Mouse (Mus musculus): ENCODE measurements at regions not wholly inside any gene's neighbourhood (a gene's known extent, or its start where the extent isn't known, plus 50 kb on each side); places are given as distances from the start of the nearest gene placed in this dataset.

DNA sequence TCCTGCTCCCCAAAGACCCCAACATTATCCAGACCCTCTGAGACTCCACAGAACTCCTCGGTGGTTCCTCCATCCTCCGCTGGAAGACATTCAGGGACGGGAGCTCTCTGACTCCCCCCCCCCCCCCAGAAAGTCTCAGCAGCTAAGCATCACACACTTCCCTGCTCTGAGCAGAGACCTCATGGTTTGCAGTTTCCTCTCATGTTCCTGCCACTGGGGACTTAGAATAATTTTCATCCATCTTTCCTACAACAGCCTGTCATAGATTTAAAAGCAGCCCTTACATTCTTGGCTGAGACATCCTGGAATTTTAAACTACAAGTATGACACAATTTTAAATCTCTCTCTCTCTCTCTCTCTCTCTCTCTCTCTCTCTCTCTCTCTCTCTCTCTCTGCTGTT is 69.2 kb downstream of the Gpr65 start:
- no peak for DNase-seq (ENCODE audit: extremely low read depth, insufficient read length, low spot score)

DNA sequence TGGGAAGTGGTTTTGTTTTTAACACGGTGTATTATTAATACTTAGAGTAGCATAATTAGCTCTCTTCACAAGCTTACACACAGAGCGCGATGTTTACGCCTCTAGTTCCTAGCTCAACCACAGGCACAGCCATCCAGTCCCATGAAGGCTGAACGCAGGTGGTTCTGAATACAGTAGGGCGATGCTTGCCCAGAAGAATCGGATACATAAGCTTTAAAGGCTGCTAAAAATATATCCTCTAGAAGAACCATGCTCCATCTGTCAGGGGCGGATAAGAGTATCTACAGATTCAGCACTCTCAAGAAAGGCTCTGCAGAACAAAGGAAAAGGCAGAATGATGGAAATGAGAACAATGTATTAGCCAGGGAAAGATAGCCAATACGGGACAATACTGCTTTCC is 71.1 kb downstream of the Gpr65 start:
- no peak for DNase-seq (ENCODE audit: extremely low read depth, insufficient read length, low spot score)

DNA sequence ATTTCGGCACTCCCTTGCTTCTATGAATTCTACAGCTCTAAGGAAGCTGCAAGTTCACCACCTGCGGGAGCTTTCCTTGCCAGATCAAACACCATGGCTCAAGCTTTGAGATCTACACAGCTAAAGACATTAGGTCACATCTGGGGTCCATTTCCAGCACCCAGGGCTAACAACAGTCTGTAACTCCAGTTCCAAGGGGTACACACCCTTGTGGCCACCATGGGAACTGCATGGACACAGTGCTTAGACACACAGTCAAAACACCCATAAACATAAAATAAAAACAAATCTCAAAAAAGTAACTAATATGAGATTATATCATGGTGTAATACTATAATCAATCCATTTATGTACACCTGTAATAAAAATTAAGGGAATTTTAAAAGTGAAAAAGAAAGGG is 73.7 kb downstream of the Gpr65 start:
- no peak for DNase-seq (ENCODE audit: extremely low read depth, insufficient read length, low spot score)

DNA sequence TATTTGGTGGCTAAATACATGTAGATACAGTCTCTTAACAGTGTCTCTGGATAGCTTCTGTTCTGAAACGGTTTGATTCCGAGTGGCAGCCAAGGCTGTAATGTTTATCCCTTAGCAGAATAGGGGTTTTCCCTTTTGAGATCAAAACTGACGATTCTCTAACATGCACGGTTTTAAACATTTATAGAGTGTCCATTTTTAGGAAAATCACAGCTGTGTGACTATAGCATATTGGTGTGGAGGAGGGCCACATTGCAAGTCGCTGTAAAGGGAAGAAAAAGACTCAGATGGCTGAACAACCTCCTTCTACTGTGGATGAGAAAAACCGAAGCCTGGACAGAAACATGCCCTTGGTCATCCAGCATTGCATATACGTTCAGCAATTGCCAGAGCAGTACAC is 75.2 kb downstream of the Gpr65 start:
- no peak for DNase-seq (ENCODE audit: extremely low read depth, insufficient read length, low spot score)

DNA sequence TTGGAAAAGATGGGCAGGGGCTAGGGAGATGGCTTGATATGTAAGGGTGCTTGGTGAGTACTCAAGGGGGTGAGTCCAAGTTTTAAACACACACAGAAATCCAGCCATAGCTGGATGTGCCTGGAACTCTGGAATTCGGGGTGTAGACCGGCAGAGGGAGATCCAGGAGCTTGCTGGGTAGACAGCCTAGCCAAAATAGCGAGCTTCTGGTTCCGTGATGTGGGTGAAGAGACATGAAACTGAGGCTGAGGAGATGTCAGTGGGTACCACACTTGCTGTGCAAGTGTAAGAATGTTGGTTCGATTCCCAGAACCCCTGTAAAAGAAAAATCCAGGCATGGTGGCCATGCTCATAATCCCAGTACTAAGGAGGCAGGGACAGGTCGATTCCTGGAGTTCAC is 78.6 kb downstream of the Gpr65 start:
- no peak for DNase-seq (ENCODE audit: extremely low read depth, insufficient read length, low spot score)

DNA sequence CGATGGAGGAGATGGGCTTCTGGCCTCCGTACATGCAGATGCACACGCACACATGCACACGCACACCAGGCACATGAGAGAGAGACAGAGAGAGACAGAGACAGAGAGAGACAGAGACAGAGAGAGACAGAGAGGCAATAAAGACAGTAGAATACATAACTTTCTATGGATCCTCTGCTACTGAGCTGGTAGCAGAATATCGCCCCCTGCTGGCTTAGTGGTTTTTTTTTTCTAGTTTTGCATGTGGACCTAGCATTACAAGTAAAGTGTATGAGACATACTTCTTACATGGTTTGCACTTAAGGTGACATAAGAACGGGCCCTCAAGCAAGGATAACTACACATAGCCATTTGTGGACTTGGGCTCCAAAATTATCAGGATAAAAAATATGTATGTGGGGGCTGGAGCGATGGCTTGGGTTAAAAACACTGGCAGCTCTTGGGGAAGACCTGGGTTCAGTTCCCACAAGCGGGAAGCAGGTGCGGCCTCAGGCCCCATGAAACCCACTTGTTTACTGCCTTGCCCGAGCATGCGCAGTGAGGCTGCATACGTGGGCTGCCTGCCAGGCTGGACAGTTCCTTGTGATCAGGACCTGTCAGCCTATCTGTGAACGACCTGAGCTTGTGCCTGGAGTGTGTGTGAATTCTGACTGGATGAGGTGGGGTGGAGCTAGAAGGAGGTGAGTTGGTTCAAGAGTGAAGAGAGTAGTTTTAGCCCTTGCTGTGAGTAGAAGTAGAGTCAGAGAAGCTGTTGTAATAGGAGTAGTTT is 79.3 kb downstream of the Gpr65 start:
- peak; percentile 43 for DNase-seq (ENCODE audit: extremely low read depth, insufficient read length, low spot score)

DNA sequence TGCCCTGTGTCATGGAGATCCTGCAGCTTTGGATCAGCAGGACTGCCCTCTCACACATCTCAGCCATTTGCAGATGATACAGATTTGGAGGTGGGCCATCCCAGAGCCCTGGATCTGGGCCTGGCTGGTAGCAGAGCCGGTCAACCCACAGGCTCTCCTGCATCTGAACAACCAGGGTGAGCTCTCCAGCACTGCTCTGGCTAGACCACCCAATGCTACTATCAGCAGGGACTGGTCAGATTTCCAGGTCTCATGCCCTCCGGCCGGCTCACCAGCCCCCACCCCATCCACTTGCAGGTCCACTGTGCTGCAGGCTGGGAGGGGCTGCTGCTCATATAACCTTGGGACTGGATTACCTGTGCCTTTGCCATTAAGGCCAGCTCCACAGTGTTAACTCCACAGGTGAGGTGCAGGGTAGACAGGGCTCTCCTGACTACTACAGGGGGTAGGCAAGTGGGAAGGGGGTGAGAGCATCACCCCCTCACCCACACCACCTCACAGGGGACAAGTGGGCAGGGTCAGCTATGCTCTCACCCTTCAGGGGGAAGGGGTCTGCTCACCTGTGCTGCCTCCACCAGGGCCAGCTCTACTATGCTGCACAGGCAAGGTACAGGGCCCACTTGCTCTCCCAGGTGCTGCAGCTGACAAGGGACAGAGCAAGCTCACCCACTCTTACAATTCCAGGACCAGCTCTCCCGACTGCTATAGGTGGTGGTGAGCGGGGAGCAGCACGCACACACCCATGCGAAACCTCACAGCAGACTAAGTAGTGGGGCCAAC is 81.6 kb downstream of the Gpr65 start:
- DNase-seq (ENCODE audit: extremely low read depth, insufficient read length, low spot score): no peak

DNA sequence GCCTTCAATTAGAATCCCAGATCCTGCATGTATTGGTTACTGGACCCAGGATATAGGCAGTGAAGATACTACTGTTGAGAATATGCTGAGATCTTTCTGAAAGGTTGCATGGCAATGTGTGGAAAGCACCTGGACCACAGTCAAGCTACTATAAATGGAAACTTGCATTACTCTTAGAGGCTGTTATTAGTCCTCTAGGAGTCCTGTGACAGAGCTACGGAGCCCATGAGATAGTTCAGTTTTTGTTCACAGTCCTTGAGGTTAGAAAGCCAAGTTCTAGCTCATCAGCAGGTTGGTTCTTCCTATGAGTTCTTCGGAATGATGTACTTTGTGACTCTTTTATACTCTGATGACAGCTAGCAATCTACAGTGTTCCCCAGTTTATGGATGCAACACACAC is 84.0 kb downstream of the Gpr65 start:
- no peak for DNase-seq (ENCODE audit: extremely low read depth, insufficient read length, low spot score)

DNA sequence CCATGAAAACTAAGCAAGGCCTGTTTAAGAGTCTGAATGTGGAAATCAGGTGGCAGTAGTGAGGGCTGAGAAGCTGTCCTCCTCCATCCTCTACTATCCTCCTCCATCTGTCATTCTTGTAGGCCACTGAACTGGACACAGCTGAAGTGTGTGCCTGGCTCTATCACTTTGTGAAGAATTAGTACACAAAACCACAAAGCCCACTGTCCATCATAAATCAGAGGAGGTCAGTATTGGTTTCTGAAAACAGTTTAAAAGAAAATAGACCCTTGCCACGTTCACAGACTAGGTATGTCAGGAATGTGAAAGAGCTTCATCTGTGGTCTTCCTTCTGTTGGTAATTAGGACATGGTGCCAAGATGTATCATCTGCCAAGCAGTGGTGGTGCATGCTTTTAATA is 86.1 kb downstream of the Gpr65 start:
- DNase-seq (ENCODE audit: extremely low read depth, insufficient read length, low spot score): peak; percentile 21

DNA sequence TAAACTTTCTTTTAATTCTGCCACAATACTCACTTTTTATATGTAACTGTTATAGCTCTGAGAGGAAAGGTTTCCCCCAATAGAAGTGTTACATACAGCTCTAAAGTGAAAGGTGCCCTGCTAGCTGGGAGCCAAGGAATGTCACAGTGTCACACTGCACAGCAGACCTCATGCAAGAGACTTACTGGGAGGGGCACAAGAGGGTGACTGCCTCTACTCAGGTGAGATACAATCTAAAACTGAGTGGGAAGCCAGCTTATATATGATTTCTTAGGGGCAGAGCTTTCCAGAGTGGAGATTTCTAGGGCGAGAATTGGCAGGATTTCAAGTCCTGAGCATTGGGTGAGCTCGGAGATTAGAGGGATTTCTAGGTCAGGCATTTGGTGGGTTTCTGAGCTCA is 99.1 kb downstream of the Gpr65 start:
- no peak for DNase-seq (ENCODE audit: extremely low read depth, insufficient read length, low spot score)

DNA sequence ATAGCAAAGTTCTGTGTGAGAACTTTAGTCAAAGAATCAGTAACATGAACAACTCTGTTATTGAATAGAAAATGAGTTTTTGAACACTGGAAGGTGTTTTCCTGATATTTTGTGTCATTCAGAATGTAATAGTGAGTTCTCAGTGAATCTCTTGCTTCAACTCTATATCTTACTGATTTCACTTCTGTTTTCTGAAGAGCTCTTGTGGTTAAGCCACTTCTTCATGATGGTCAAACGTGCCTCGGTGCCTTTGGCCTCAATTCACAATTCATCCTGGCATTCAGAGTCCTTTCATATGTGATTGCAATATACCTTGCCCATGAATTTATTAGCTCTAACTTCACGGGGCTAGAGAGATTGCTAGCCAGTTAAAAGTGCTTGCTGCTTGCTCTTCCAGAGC is 102.3 kb downstream of the Gpr65 start:
- no peak for DNase-seq (ENCODE audit: extremely low read depth, insufficient read length, low spot score)

DNA sequence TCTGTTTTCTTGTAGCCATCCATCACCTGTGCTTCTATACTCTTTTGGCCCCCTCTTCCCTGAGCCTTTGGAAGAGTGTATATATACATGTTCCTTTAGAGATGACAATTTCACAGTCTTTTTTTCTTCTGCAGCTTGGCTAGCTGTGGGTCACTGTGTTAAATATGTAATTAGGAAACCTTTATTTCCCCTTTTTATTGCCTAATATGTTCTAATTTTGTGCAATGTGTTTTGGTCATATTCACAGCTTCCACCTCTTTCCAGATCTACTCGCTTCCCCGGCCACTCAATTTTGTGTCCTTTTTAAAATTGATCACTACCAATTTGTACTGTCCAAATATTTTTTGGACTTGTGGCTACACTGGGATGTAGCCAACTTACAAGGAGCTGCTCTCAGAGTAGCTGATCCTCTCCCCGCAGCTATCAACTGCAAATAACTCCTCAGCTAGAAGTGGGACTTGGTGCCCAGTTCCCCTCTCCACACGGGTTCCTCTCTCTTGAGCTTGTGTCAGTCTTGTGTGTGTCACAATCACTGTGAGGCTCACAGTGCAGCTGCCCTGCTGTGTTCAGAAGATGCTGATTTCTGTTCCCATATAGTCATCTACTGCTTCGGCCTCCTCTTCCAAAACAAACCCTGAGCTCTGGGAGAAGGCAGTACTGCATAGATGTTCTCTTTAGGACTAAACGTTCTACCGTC is 106.9 kb downstream of the Gpr65 start:
- no peak for DNase-seq (ENCODE audit: extremely low read depth, insufficient read length, low spot score)
